Mouse (Mus musculus): ENCODE data around the gene Sdc1.

DNA sequence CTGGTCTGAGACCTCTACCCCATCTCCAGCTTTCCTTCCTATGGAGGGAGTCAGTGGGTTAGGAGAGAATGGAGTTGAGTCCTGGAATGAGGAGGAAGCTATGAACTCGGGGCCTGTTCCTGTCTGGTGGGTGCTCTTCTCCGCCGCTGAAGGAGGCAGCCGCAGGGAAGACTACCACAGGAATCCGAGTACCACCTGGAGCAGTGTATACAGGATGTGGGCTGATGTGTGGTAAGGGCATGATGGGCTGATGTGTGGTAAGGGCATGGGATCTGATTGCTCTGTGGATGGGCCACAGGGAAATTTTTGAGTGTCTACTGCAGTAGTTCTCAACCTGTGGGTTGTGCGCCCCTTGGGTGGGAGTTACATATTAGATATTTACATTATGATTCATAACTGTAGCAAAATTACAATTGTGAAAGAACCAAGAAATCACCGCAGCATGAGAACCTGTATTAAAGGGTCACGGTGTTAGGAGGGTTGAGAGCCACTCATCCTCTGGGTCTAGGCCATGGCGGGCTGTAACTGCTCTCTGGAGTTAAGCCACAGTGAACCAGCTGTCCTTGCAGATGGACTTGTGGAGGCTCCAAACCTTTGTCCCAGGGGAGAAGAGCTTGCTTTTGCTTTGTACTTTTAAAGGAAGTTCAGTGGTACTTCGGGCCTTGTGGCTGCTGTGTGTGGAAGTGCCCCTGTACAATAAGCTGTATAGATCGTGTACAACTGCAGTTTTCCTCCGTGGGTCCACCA is 16.0 kb downstream of the Sdc1 start:
- TF ChIP-seq CTCF (IDR thresholded peaks at IDR 0.05) (no peak), EP300 (IDR thresholded peaks at IDR 0.05) (no peak)

Measured in lung, postnatal 0 days (tissue).